Mouse (Mus musculus) kidney, postnatal 10 days (tissue): ENCODE data around the gene Nutm1.
"Not testable (repeated sequence)": the region's sequence is repeated elsewhere in the genome, so short reads cannot be mapped to it uniquely, and the experiment has no call there.

Source experiments
- DNase-seq: peaks from one replicate; pipeline ENCODE4 v3.0.0; 2021; ENCODE audit warnings: mixed read lengths

The Nutm1 gene

GRCm38 (mm10) chr2:112259241-112259962, at the start of gene Nutm1:
Gene Nutm1 (minus strand): TSS chr2:112259291.
- peak; percentile 25 for DNase-seq

- DNase-seq: no peak
These were observed 49.6 kb upstream of the Nutm1 start for GRCm38 (mm10) chr2:112308671-112309070.

GRCm38 (mm10) chr2:112298221-112298620, 39.1 kb upstream of the Nutm1 start:
- no peak for DNase-seq

GRCm38 (mm10) chr2:112296211-112296610, 37.1 kb upstream of the Nutm1 start:
- DNase-seq: no peak

GRCm38 (mm10) chr2:112292823-112293222, 33.7 kb upstream of the Nutm1 start:
- no peak for DNase-seq

- no peak for DNase-seq
These were observed 30.4 kb upstream of the Nutm1 start for GRCm38 (mm10) chr2:112289507-112289906.

- DNase-seq: no peak
These were observed 28.0 kb upstream of the Nutm1 start for GRCm38 (mm10) chr2:112287059-112287458.

- DNase-seq: not testable (repeated sequence)
These were observed 27.0 kb upstream of the Nutm1 start for GRCm38 (mm10) chr2:112286062-112286461.

- no peak for DNase-seq
These were observed 25.9 kb upstream of the Nutm1 start for GRCm38 (mm10) chr2:112285031-112285390.

GRCm38 (mm10) chr2:112284363-112285030, 25.4 kb upstream of the Nutm1 start:
- peak; percentile 83 for DNase-seq

GRCm38 (mm10) chr2:112282846-112283245, 23.8 kb upstream of the Nutm1 start:
- no peak for DNase-seq

- no peak for DNase-seq
These were observed 17.8 kb upstream of the Nutm1 start for GRCm38 (mm10) chr2:112276870-112277269.

- no peak for DNase-seq
These were observed 14.4 kb upstream of the Nutm1 start for GRCm38 (mm10) chr2:112273474-112273873.

- no peak for DNase-seq
These were observed 13.8 kb upstream of the Nutm1 start for GRCm38 (mm10) chr2:112272909-112273308.

- DNase-seq: no peak
These were observed 10.9 kb upstream of the Nutm1 start for GRCm38 (mm10) chr2:112270011-112270410.

GRCm38 (mm10) chr2:112267547-112268269, 8.6 kb upstream of the Nutm1 start:
- no peak for DNase-seq

- DNase-seq: peak; percentile 22
These were observed 7.7 kb upstream of the Nutm1 start for GRCm38 (mm10) chr2:112266780-112267179.

GRCm38 (mm10) chr2:112266242-112266592, 7.1 kb upstream of the Nutm1 start, which contains the start of gene Gm21985:
Gene Gm21985 (plus strand): TSS chr2:112266314.
- DNase-seq: peak; percentile 77

- DNase-seq: peak; percentile 96
These were observed 6.6 kb upstream of the Nutm1 start, which contains the start of gene Slc12a6 for GRCm38 (mm10) chr2:112265448-112266241. Gene Slc12a6 (plus strand): TSS chr2:112265825.

- no peak for DNase-seq
These were observed 5.3 kb upstream of the Nutm1 start for GRCm38 (mm10) chr2:112264364-112264763.

- DNase-seq: no peak
These were observed 3.7 kb upstream of the Nutm1 start for GRCm38 (mm10) chr2:112262779-112263295.
